28 mouse cellular contexts compared by ENCODE assay signal in the genomic region with DNA sequence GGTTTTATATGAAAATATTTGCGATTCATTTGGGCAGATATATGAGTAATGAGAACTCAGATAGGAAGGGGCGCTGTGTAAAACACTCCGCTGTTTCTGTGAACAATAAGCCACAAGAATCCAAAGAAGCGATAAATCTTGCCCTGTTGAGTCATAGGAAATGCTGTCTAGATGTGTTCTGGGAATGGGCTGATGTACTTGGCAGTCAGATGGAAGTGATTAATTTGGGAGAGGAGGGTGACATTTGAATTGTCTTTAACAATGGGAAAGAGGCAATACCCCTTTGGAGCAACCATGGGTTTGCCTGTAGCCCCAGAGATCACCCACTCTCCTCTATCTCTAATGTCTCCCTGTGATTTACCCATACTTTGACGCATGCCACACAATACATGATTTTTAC.
DNase-seq lines count a peak whose midpoint lies in the region; ATAC-seq and TF ChIP-seq lines count a peak whose summit lies in the region.
"Had no signal": no experiment of that assay in that cellular context is flagged by ENCODE, and none has a peak within 500 bp of the region (broad histone marks: within the 10 kb centered on the region; RNA-seq: fewer than 3 reads in every experiment).

No protein-coding gene starts in this region.

- H3K27ac ChIP-seq in kidney, postnatal 0 days: no peak overlapping the region
- no peak overlapping the region for H3K27ac ChIP-seq in kidney, embryonic 14.5 days (ENCODE audit: low read depth, low read length)
- H3K27ac ChIP-seq: embryonic facial prominence, embryonic 12.5 days; forebrain, embryonic 12.5 days; gastrocnemius, adult 2 months; heart, embryonic 10.5 days; hindbrain, embryonic 14.5 days; left cerebral cortex, adult 2 months; limb, embryonic 10.5 days; liver, embryonic 15.5 days; midbrain, embryonic 12.5 days; neural tube, embryonic 15.5 days; stomach, embryonic 15.5 days had no signal

- H3K4me1 ChIP-seq in kidney, postnatal 0 days (replicated peaks; ENCODE audit: insufficient read depth, low read length): no peaks in the 10 kb centered on the region
- no peaks in the 10 kb centered on the region for H3K4me1 ChIP-seq in kidney, embryonic 14.5 days (ENCODE audit: control insufficient read depth, insufficient read depth, low read length)
- H3K4me1 ChIP-seq: embryonic facial prominence, embryonic 12.5 days; heart, embryonic 10.5 days; liver, embryonic 15.5 days; neural tube, embryonic 15.5 days; stomach, embryonic 15.5 days had no signal

- no peaks in the 10 kb centered on the region for H3K27me3 ChIP-seq in kidney, postnatal 0 days (ENCODE audit: insufficient read depth, low read length)
- no peaks in the 10 kb centered on the region for H3K27me3 ChIP-seq in kidney, embryonic 14.5 days (ENCODE audit: control insufficient read depth, insufficient read depth, low read length)
- H3K27me3 ChIP-seq: CH12.LX; embryonic facial prominence, embryonic 12.5 days; forebrain, embryonic 12.5 days; liver, embryonic 15.5 days; midbrain, embryonic 12.5 days; neural tube, embryonic 15.5 days; stomach, embryonic 15.5 days had no signal

- no peak overlapping the region for H3K9ac ChIP-seq in kidney, postnatal 0 days (ENCODE audit: low read depth, low read length)
- H3K9ac ChIP-seq in kidney, embryonic 14.5 days (ENCODE audit: low read depth, low read length): no peak overlapping the region
- H3K9ac ChIP-seq: embryonic facial prominence, embryonic 12.5 days; forebrain, embryonic 12.5 days; hindbrain, embryonic 14.5 days; liver, embryonic 15.5 days; midbrain, embryonic 12.5 days; neural tube, embryonic 15.5 days; stomach, embryonic 15.5 days had no signal

- WGBS in kidney, postnatal 0 days: 75% methylated on average over 5 of the region's 5 CpGs
- 80% methylated on average over 5 of the region's 5 CpGs for WGBS in kidney, embryonic 14.5 days

- H3K4me2 ChIP-seq in kidney, postnatal 0 days (ENCODE audit: low read length): no peak overlapping the region
- H3K4me2 ChIP-seq in kidney, embryonic 14.5 days (replicated peaks; ENCODE audit: low read depth, low read length): no peak overlapping the region
- H3K4me2 ChIP-seq: embryonic facial prominence, embryonic 12.5 days; forebrain, embryonic 12.5 days; hindbrain, embryonic 14.5 days; liver, embryonic 15.5 days; midbrain, embryonic 12.5 days; neural tube, embryonic 15.5 days; stomach, embryonic 15.5 days had no signal

- 0 out of 2 replicates have a peak, but pooled peaks have one; percentile 3 for TF ChIP-seq CTCF in kidney, postnatal 0 days (IDR thresholded peaks at IDR 0.05; ENCODE audit: low read depth)

- H3K36me3 ChIP-seq in kidney, postnatal 0 days (ENCODE audit: insufficient read depth, low read length): no peaks in the 10 kb centered on the region
- H3K36me3 ChIP-seq in kidney, embryonic 14.5 days (ENCODE audit: control insufficient read depth, insufficient read depth, low read length): no peaks in the 10 kb centered on the region
- H3K36me3 ChIP-seq: embryonic facial prominence, embryonic 12.5 days; forebrain, embryonic 12.5 days; G1E; heart, embryonic 10.5 days; limb, embryonic 10.5 days; liver, embryonic 15.5 days; midbrain, embryonic 12.5 days; neural tube, embryonic 15.5 days; stomach, embryonic 15.5 days had no signal

- peak; percentile 21 for DNase-seq in adrenal gland, postnatal 14 days
- DNase-seq in adrenal gland, adult 18-20 months (ENCODE audit: low spot score in 2 of 2): no peak
- DNase-seq in kidney, postnatal 0 days (ENCODE audit: low spot score): peak; percentile 72
- DNase-seq in 3134 (ENCODE audit: extremely low read depth, insufficient read length, low spot score): peak; percentile 16
- peak; percentile 86 for DNase-seq in NIH3T3 (ENCODE audit: low read depth)
- no peak for DNase-seq in cerebellum, adult 9-10 months
- DNase-seq in urinary bladder, postnatal 14 days (ENCODE audit: low spot score): no peak
- DNase-seq: cerebellum, adult 18-20 months; cerebellum, postnatal 25 days; gastrocnemius, adult 2 months; heart, postnatal 4 days; liver; thymus, postnatal 25 days had no signal

- no peak for ATAC-seq in kidney, postnatal 0 days (replicated peaks; ENCODE audit: low FRiP score, low read depth)
- no peak for ATAC-seq in kidney, embryonic 14.5 days (ENCODE audit: low FRiP score, low TSS enrichment)
- ATAC-seq: inflammation-experienced regulatory T-cells, adult 6 months had no signal

- H3K4me3 ChIP-seq in kidney, postnatal 0 days (replicated peaks; ENCODE audit: low read depth, low read length): no peak overlapping the region
- H3K4me3 ChIP-seq in kidney, embryonic 14.5 days (ENCODE audit: low read length): no peak overlapping the region
- H3K4me3 ChIP-seq: embryonic facial prominence, embryonic 12.5 days; erythroblast, embryonic 14.5 days; forebrain, embryonic 12.5 days; gastrocnemius, adult 2 months; heart, embryonic 10.5 days; left cerebral cortex, adult 2 months; limb, embryonic 10.5 days; liver, embryonic 15.5 days; midbrain, embryonic 12.5 days; neural tube, embryonic 15.5 days; stomach, embryonic 15.5 days had no signal

- no peaks in the 10 kb centered on the region for H3K9me3 ChIP-seq in kidney, postnatal 0 days (replicated peaks; ENCODE audit: low read length)
- no peaks in the 10 kb centered on the region for H3K9me3 ChIP-seq in kidney, embryonic 14.5 days (ENCODE audit: control insufficient read depth, low read length)
- H3K9me3 ChIP-seq: embryonic facial prominence, embryonic 12.5 days; forebrain, embryonic 12.5 days; heart, embryonic 10.5 days; limb, embryonic 10.5 days; liver, embryonic 15.5 days; midbrain, embryonic 12.5 days; neural tube, embryonic 15.5 days; stomach, embryonic 15.5 days had no signal

Comparison
In these comparisons a context has a peak if more than half of its experiments do, and no peak if none do; other contexts are left out.
1. DNase-seq: peak in adrenal gland, postnatal 14 days (single experiment), kidney, postnatal 0 days (single experiment), 3134 (single experiment) and NIH3T3 (single experiment); none in adrenal gland, adult 18-20 months (0 of 2), cerebellum, adult 9-10 months (single experiment) and urinary bladder, postnatal 14 days (single experiment).